Mouse (Mus musculus): ENCODE results near the gene Calr. TPM values are rescaled to one million over a fixed set of nuclear protein-coding genes. Genes with fewer than 3 reads are reported as not detected.
A peak's percentile ranks its signal among the peaks of the same experiment; 100 is the strongest.

The Calr gene
- polyA plus RNA-seq, 1 experiment from 2014 or later, result 619 TPM

- Histone ChIP-seq H3K27ac (no peak overlapping the region), H3K27me3 (peaks cover 17% of the 10 kb centered on the region), H3K4me2 (peak overlapping the region; percentile 82), H3K9me3 (no peaks in the 10 kb centered on the region), H3K4me3 (replicated peaks) (peak overlapping the region; percentile 44), H3K36me3 (replicated peaks) (peaks cover 31% of the 10 kb centered on the region), H3K9ac (peak overlapping the region; percentile 57), H3K4me1 (peaks cover 17% of the 10 kb centered on the region)
- WGBS, result 3% methylated on average over 54 of the region's 54 CpGs
- peak; percentile 72 for ATAC-seq (ENCODE audit: low FRiP score)
Observed at GRCm38 (mm10) chr8:84872309-84872965, 25.7 kb upstream of the Calr start.

DNA sequence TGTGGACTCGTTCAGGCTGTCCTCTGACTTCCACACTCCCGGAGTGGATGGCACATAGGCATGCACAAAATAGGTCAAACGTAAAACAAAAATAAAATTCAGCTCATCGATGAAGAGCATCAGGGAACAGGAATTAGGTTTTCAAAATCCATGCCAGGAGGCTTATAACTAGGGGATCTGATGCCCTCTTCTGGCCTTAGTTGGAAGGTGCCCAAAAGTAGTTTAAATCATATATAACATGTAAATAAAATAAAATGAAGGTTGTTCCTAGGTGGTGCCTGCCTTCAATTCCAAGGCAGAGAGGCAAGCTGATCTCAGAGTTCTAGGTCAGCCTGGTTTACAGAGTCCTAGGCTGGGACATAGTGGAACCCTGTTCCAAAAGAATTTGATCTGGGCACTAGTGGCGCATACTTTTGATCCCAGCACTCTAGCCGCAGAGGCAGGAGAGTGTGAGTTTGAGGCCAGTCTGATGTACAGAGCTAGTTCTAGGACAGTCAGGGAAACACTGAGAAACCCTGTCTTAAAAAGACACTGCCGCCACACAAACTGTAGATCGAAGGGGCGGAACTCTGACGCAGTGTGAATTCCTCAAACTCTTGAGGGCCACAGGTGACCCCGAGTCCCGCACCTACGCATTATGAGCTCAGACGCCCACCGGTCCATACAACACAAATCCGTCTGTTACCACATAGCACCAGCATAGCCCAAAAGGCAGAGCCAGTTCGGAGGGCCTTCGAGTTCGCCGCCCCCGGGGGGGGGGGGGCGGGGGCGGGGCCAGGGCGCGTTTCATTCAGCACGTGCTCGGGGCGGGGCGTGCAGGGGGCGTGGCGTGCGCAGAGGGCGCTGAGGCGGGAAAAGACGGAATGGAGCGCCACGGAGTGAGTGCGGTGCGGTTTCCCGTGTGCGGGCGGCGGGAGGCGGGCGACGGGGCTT, 24.9 kb upstream of the Calr start, which contains the start of gene Syce2:
TSS of gene Syce2 (plus strand) at position 736 of the 933 bp plus-strand sequence.
- H3K27me3 ChIP-seq, result peaks cover 17% of the 10 kb centered on the region
- 17% methylated on average over 43 of the region's 46 CpGs for WGBS
- peaks cover 39% of the 10 kb centered on the region for H3K36me3 ChIP-seq (replicated peaks)
- peak within 1 kb of the TSS; percentile 44 for H3K4me3 ChIP-seq (replicated peaks)
- H3K4me2 ChIP-seq, result peak within 1 kb of the TSS; percentile 82
- 0 out of 2 replicates have a peak within 1 kb of the TSS, but pooled peaks have one; percentile 25 for H3K27ac ChIP-seq
- peak within 1 kb of the TSS; percentile 57 for H3K9ac ChIP-seq
- ATAC-seq (ENCODE audit: low FRiP score), result peak; percentile 64
- peaks cover 16% of the 10 kb centered on the region for H3K4me1 ChIP-seq
- no peaks in the 10 kb centered on the region for H3K9me3 ChIP-seq

DNA sequence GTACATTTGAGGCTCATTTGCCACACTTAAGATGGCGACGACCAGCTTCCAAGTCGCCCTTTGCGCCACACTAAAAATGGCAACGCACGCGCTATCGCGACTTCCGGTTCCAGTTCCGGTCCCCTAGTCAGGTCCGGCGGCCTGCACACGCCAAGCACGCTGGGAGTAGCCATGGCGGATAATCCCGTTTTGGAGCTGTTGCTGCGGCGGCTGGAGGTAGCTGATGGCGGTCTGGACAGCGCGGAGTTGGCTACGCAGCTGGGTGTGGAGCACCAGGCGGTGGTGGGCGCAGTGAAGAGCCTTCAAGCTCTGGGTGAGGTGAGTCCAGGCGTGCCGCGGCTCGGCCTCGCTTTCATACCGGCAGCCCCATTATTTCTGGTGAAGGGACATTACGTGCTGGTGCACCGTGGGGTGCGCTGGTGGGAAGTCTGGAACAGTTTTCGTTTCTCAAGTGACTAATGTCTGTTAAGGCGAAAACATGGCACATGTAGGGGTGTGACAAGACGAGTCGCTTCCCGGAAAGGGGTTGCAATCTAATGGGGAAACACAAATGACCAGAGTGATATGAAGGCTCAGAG, 10.2 kb upstream of the Calr start, which contains the start of gene Farsa:
TSS of gene Farsa (plus strand) at position 126 of the 578 bp plus-strand sequence.
- Histone ChIP-seq H3K4me2 (peak within 1 kb of the TSS; percentile 86), H3K27ac (peak within 1 kb of the TSS; percentile 65)

GRCm38 (mm10) chr8:84856434-84856833, 9.7 kb upstream of the Calr start:
- H3K27me3 ChIP-seq, result no peaks in the 10 kb centered on the region
- no peak overlapping the region for H3K27ac ChIP-seq
- peak overlapping the region; percentile 67 for H3K4me3 ChIP-seq (replicated peaks)
- 92% methylated on average over 3 of the region's 3 CpGs for WGBS
- H3K9ac ChIP-seq, result 0 out of 2 replicates have a peak overlapping the region, but pooled peaks have one; percentile 81
- H3K36me3 ChIP-seq (replicated peaks), result peaks cover 24% of the 10 kb centered on the region
- H3K4me2 ChIP-seq, result peak overlapping the region; percentile 86; the same call in 1 of the 2 replicates
- no peaks in the 10 kb centered on the region for H3K9me3 ChIP-seq
- ATAC-seq (ENCODE audit: low FRiP score), result peak; percentile 1; the same call in 1 of the 2 replicates
- peaks cover 20% of the 10 kb centered on the region for H3K4me1 ChIP-seq

More for the DNA sequence above, 10.2 kb upstream of the Calr start, which contains the start of gene Farsa:
- peaks cover 20% of the 10 kb centered on the region for H3K4me1 ChIP-seq
- peak within 1 kb of the TSS; percentile 67 for H3K4me3 ChIP-seq (replicated peaks)
- H3K9ac ChIP-seq, result peak within 1 kb of the TSS; percentile 81
- under 1% methylated on average over 39 of the region's 39 CpGs for WGBS
- no peaks in the 10 kb centered on the region for H3K9me3 ChIP-seq
- ATAC-seq (ENCODE audit: low FRiP score), result peak; percentile 92
- no peaks in the 10 kb centered on the region for H3K27me3 ChIP-seq
- H3K36me3 ChIP-seq (replicated peaks), result peaks cover 29% of the 10 kb centered on the region

GRCm38 (mm10) chr8:84847684-84848435, 1.1 kb upstream of the Calr start:
- Histone ChIP-seq H3K36me3 (replicated peaks) (peaks cover 23% of the 10 kb centered on the region), H3K27me3 (no peaks in the 10 kb centered on the region), H3K4me1 (peaks cover 31% of the 10 kb centered on the region), H3K4me2 (peak overlapping the region; percentile 64), H3K4me3 (replicated peaks) (peak overlapping the region; percentile 96), H3K27ac (peak overlapping the region; percentile 78), H3K9ac (peak overlapping the region; percentile 70), H3K9me3 (no peaks in the 10 kb centered on the region)
- 59% methylated on average over 6 of the region's 6 CpGs for WGBS
- ATAC-seq (ENCODE audit: low FRiP score), result no peak

- under 1% methylated on average over 30 of the region's 30 CpGs for WGBS
- no peak for ATAC-seq (ENCODE audit: low FRiP score)
Observed at GRCm38 (mm10) chr8:84846094-84846721, 526 bp downstream of the Calr start.

DNA sequence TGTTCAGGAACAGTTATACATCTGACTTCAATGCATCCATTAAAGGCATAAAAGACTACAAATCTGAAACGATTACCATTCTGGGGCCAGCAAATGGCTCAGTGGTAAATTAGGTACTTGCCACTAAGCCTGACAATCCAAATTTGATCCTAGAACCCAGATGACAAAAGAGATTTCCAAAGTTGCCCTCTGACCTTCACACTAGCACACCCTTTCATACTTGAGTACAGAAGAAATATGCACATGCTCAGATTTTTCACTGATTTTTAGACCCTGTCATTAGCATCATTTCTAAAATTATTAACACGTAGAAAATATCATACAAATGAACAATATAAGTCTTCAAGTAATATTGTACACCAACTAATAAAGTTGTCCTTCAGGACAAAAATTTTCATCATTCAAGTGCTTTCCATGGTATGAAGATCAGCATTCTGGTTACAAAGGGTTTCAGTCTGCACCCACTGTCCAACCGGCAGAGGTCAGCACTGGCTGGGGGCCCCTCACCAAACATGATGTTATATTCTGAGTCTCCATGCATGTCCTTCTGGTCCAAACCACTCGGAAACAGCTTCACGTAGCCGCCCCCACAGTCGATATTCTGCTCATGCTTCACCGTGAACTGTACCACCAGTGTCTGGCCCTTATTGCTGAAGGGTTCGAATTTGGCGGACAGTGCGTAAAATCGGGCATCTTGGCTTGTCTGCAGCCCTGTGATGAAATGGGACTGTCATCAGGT, 1.2 kb downstream of the Calr start:
- H3K4me2 ChIP-seq, result peak overlapping the region; percentile 86
- H3K4me1 ChIP-seq, result peaks cover 36% of the 10 kb centered on the region
- H3K9ac ChIP-seq, result peak overlapping the region; percentile 96
- peaks cover 40% of the 10 kb centered on the region for H3K36me3 ChIP-seq (replicated peaks)
- H3K27ac ChIP-seq, result peak overlapping the region; percentile 82
- no peak for ATAC-seq (ENCODE audit: low FRiP score)
- H3K4me3 ChIP-seq (replicated peaks), result peak overlapping the region; percentile 96
- 17% methylated on average over 12 of the region's 12 CpGs for WGBS
- no peaks in the 10 kb centered on the region for H3K9me3 ChIP-seq
- H3K27me3 ChIP-seq, result no peaks in the 10 kb centered on the region

More at GRCm38 (mm10) chr8:84846094-84846721, 526 bp downstream of the Calr start:
- H3K9me3 ChIP-seq, result no peaks in the 10 kb centered on the region
- peak overlapping the region; percentile 96 for H3K9ac ChIP-seq
- H3K4me2 ChIP-seq, result peak overlapping the region; percentile 86
- H3K36me3 ChIP-seq (replicated peaks), result peaks cover 38% of the 10 kb centered on the region
- no peaks in the 10 kb centered on the region for H3K27me3 ChIP-seq
- H3K4me1 ChIP-seq, result peaks cover 36% of the 10 kb centered on the region
- H3K4me3 ChIP-seq (replicated peaks), result peak overlapping the region; percentile 96
- peak overlapping the region; percentile 82 for H3K27ac ChIP-seq

GRCm38 (mm10) chr8:84844397-84845070, 2.2 kb downstream of the Calr start:
- H3K4me1 ChIP-seq, result peaks cover 40% of the 10 kb centered on the region

GRCm38 (mm10) chr8:84841514-84841913, 5.2 kb downstream of the Calr start:
- Histone ChIP-seq H3K4me1 (peaks cover 37% of the 10 kb centered on the region), H3K27ac (no peak overlapping the region), H3K9ac (no peak overlapping the region), H3K4me2 (no peak overlapping the region), H3K9me3 (no peaks in the 10 kb centered on the region), H3K27me3 (no peaks in the 10 kb centered on the region), H3K36me3 (replicated peaks) (peaks cover 67% of the 10 kb centered on the region), H3K4me3 (replicated peaks) (no peak overlapping the region)
- WGBS, result 68% methylated on average over 1 of the region's 1 CpGs
- ATAC-seq (ENCODE audit: low FRiP score), result no peak

More at GRCm38 (mm10) chr8:84844397-84845070, 2.2 kb downstream of the Calr start:
- ATAC-seq (ENCODE audit: low FRiP score), result no peak
- peak overlapping the region; percentile 86 for H3K4me2 ChIP-seq
- H3K9me3 ChIP-seq, result no peaks in the 10 kb centered on the region
- H3K27ac ChIP-seq, result peak overlapping the region; percentile 36; the same call in 1 of the 2 replicates
- peak overlapping the region; percentile 96 for H3K9ac ChIP-seq
- peaks cover 40% of the 10 kb centered on the region for H3K36me3 ChIP-seq (replicated peaks)
- no peaks in the 10 kb centered on the region for H3K27me3 ChIP-seq
- 91% methylated on average over 9 of the region's 9 CpGs for WGBS
- H3K4me3 ChIP-seq (replicated peaks), result peak overlapping the region; percentile 96
